Mouse (Mus musculus): ENCODE results near the gene Gm17409.
A peak's percentile ranks its signal among the peaks of the same experiment; 100 is the strongest.

The Gm17409 gene

GRCm38 (mm10) chr2:58469816-58470215 is at the start of gene Gm17409:
TSS of gene Gm17409 (plus strand) at chr2:58470116.
- no peak for DNase-seq (ENCODE audit: low read depth, low spot score)

GRCm38 (mm10) chr2:58423319-58423718 is 46.6 kb upstream of the Gm17409 start:
- DNase-seq (ENCODE audit: low read depth, low spot score): no peak

GRCm38 (mm10) chr2:58425436-58426004 is 44.4 kb upstream of the Gm17409 start:
- DNase-seq (ENCODE audit: low read depth, low spot score): no peak

- no peak for DNase-seq (ENCODE audit: low read depth, low spot score)
These were observed 37.7 kb upstream of the Gm17409 start for GRCm38 (mm10) chr2:58432211-58432610.

GRCm38 (mm10) chr2:58433317-58433716 is 36.6 kb upstream of the Gm17409 start:
- no peak for DNase-seq (ENCODE audit: low read depth, low spot score)

GRCm38 (mm10) chr2:58434438-58434837 is 35.5 kb upstream of the Gm17409 start:
- DNase-seq (ENCODE audit: low read depth, low spot score): no peak

GRCm38 (mm10) chr2:58435507-58435906 is 34.4 kb upstream of the Gm17409 start:
- DNase-seq (ENCODE audit: low read depth, low spot score): no peak

- DNase-seq (ENCODE audit: low read depth, low spot score): no peak
These were observed 33.0 kb upstream of the Gm17409 start for GRCm38 (mm10) chr2:58436911-58437310.

- no peak for DNase-seq (ENCODE audit: low read depth, low spot score)
These were observed 26.8 kb upstream of the Gm17409 start for GRCm38 (mm10) chr2:58443163-58443562.

- no peak for DNase-seq (ENCODE audit: low read depth, low spot score)
These were observed 22.9 kb upstream of the Gm17409 start for GRCm38 (mm10) chr2:58447001-58447400.

- DNase-seq (ENCODE audit: low read depth, low spot score): no peak
These were observed 15.6 kb upstream of the Gm17409 start for GRCm38 (mm10) chr2:58454095-58454865.

- DNase-seq (ENCODE audit: low read depth, low spot score): no peak
These were observed 13.0 kb upstream of the Gm17409 start for GRCm38 (mm10) chr2:58456843-58457487.

GRCm38 (mm10) chr2:58457488-58457865 is 12.4 kb upstream of the Gm17409 start:
- DNase-seq (ENCODE audit: low read depth, low spot score): no peak

GRCm38 (mm10) chr2:58458820-58459371 is 11.0 kb upstream of the Gm17409 start:
- no peak for DNase-seq (ENCODE audit: low read depth, low spot score)

- no peak for DNase-seq (ENCODE audit: low read depth, low spot score)
These were observed 374 bp downstream of the Gm17409 start for GRCm38 (mm10) chr2:58470290-58470689.

GRCm38 (mm10) chr2:58475578-58475977 is 5.7 kb downstream of the Gm17409 start:
- no peak for DNase-seq (ENCODE audit: low read depth, low spot score)

- peak; percentile 62 for DNase-seq (ENCODE audit: low read depth, low spot score)
These were observed 7.2 kb downstream of the Gm17409 start for GRCm38 (mm10) chr2:58476956-58477715.

GRCm38 (mm10) chr2:58478144-58478543 is 8.2 kb downstream of the Gm17409 start:
- DNase-seq (ENCODE audit: low read depth, low spot score): no peak

GRCm38 (mm10) chr2:58479536-58479935 is 9.6 kb downstream of the Gm17409 start:
- no peak for DNase-seq (ENCODE audit: low read depth, low spot score)

- no peak for DNase-seq (ENCODE audit: low read depth, low spot score)
These were observed 10.8 kb downstream of the Gm17409 start for GRCm38 (mm10) chr2:58480764-58481163.

- DNase-seq (ENCODE audit: low read depth, low spot score): no peak
These were observed 11.7 kb downstream of the Gm17409 start for GRCm38 (mm10) chr2:58481450-58482100.
